Mouse (Mus musculus) C2C12 (cell line): ENCODE data around the gene Pank1.
A peak's percentile ranks its signal among the peaks of the same experiment; 100 is the strongest.

Source experiments
- CEBPB ChIP-seq: IDR thresholded peaks from one replicate; pipeline ENCODE4 v1.6.1; 2011; ENCODE audit warnings: low read depth, mild to moderate bottlenecking, control low read depth, moderate library complexity
- CTCF ChIP-seq: IDR thresholded peaks from one replicate; pipeline ENCODE4 v1.5.1; 2011; ENCODE audit not compliant: control insufficient read depth, insufficient read depth, insufficient read length
- FOSL1 ChIP-seq: IDR thresholded peaks from one replicate; pipeline ENCODE4 v1.8.0; 2011; ENCODE audit warnings: mild to moderate bottlenecking, low read length; ENCODE audit not compliant: poor library complexity, insufficient read depth, severe bottlenecking
- MAX ChIP-seq: IDR thresholded peaks from one replicate; pipeline ENCODE4 v1.6.1; 2011; ENCODE audit warnings: mild to moderate bottlenecking, control low read depth
- MYOD1 ChIP-seq: IDR thresholded peaks from one replicate; pipeline ENCODE4 v1.6.1; 2011; ENCODE audit warnings: low read depth; ENCODE audit not compliant: control insufficient read depth, insufficient read length
- MYOG ChIP-seq: IDR thresholded peaks from one replicate; pipeline ENCODE4 v1.6.1; 2011; ENCODE audit not compliant: control insufficient read depth, insufficient read length; ENCODE audit errors: extremely low read depth
- USF1 ChIP-seq: IDR thresholded peaks from one replicate; pipeline ENCODE4 v1.6.1; 2011; ENCODE audit warnings: low read depth, mild to moderate bottlenecking, control low read depth, moderate library complexity

- TF ChIP-seq CTCF (no peak), MYOD1 (no peak), USF1 (peak; percentile 79), MAX (no peak), FOSL1 (no peak), MYOG (no peak), CEBPB (no peak)
Observed at GRCm38 (mm10) chr19:34922603-34922963, 43.3 kb upstream of the Pank1 start.
